Mouse (Mus musculus): ENCODE data around the gene Has1. TPM values are rescaled to one million over a fixed set of nuclear protein-coding genes. Genes with fewer than 3 reads are reported as not detected.
A peak's percentile ranks its signal among the peaks of the same experiment; 100 is the strongest.

Gene Has1
- polyA plus RNA-seq, 1 experiment from 2014 or later, result 2.2 TPM

- H3K27me3 ChIP-seq (ENCODE audit: insufficient read depth, low read length), result no peaks in the 10 kb centered on the region
These were observed 11.3 kb downstream of the Has1 start for GRCm38 (mm10) chr17:17843534-17844261.

GRCm38 (mm10) chr17:17840796-17841195, 14.2 kb downstream of the Has1 start:
- TF ChIP-seq CTCF (IDR thresholded peaks at IDR 0.05; ENCODE audit: low read depth), result no peak
- 89% methylated on average over 7 of the region's 7 CpGs for WGBS
- ATAC-seq (ENCODE audit: insufficient read depth) (no peak), DNase-seq (no peak)
- Histone ChIP-seq H3K4me3 (ENCODE audit: low read depth, low read length) (no peak overlapping the region), H3K9ac (no peak overlapping the region), H3K36me3 (ENCODE audit: insufficient read depth) (peaks cover 48% of the 10 kb centered on the region), H3K9me3 (ENCODE audit: low read depth, low read length) (no peaks in the 10 kb centered on the region), H3K27ac (ENCODE audit: low read depth) (no peak overlapping the region), H3K4me2 (no peak overlapping the region), H3K4me1 (ENCODE audit: insufficient read depth) (peaks cover 6% of the 10 kb centered on the region), H3K27me3 (ENCODE audit: insufficient read depth, low read length) (no peaks in the 10 kb centered on the region)

More at GRCm38 (mm10) chr17:17843534-17844261, 11.3 kb downstream of the Has1 start:
- Histone ChIP-seq H3K4me1 (ENCODE audit: insufficient read depth) (no peaks in the 10 kb centered on the region), H3K36me3 (ENCODE audit: insufficient read depth) (peaks cover 37% of the 10 kb centered on the region), H3K27ac (ENCODE audit: low read depth) (no peak overlapping the region), H3K4me2 (no peak overlapping the region), H3K9ac (no peak overlapping the region), H3K4me3 (ENCODE audit: low read depth, low read length) (no peak overlapping the region), H3K9me3 (ENCODE audit: low read depth, low read length) (no peaks in the 10 kb centered on the region)
- no peak for TF ChIP-seq CTCF (IDR thresholded peaks at IDR 0.05; ENCODE audit: low read depth)
- 66% methylated on average over 27 of the region's 27 CpGs for WGBS
- ATAC-seq (ENCODE audit: insufficient read depth) (peak; percentile 66), DNase-seq (no peak)

GRCm38 (mm10) chr17:17839276-17839675, 15.7 kb downstream of the Has1 start:
- H3K4me2 ChIP-seq, result no peak overlapping the region; the same call in 1 of the 2 replicates
- H3K27ac ChIP-seq (ENCODE audit: low read depth), result no peak overlapping the region
- DNase-seq (no peak), ATAC-seq (ENCODE audit: insufficient read depth) (no peak)
- 89% methylated on average over 2 of the region's 2 CpGs for WGBS
- no peak for TF ChIP-seq CTCF (IDR thresholded peaks at IDR 0.05; ENCODE audit: low read depth)
- H3K36me3 ChIP-seq (ENCODE audit: insufficient read depth), result peaks cover 56% of the 10 kb centered on the region
- no peak overlapping the region for H3K9ac ChIP-seq
- H3K4me1 ChIP-seq (ENCODE audit: insufficient read depth), result peaks cover 19% of the 10 kb centered on the region
- no peaks in the 10 kb centered on the region for H3K27me3 ChIP-seq (ENCODE audit: insufficient read depth, low read length)
- H3K9me3 ChIP-seq (ENCODE audit: low read depth, low read length), result no peaks in the 10 kb centered on the region
- H3K4me3 ChIP-seq (ENCODE audit: low read depth, low read length), result no peak overlapping the region

GRCm38 (mm10) chr17:17837919-17838701, 16.9 kb downstream of the Has1 start:
- ATAC-seq (ENCODE audit: insufficient read depth) (peak; percentile 96), DNase-seq (peak; percentile 96)
- under 1% methylated on average over 43 of the region's 43 CpGs for WGBS
- Histone ChIP-seq H3K9ac (peak overlapping the region; percentile 56), H3K27me3 (ENCODE audit: insufficient read depth, low read length) (no peaks in the 10 kb centered on the region), H3K4me2 (peak overlapping the region; percentile 67), H3K4me1 (ENCODE audit: insufficient read depth) (peaks cover 26% of the 10 kb centered on the region), H3K36me3 (ENCODE audit: insufficient read depth) (peaks cover 67% of the 10 kb centered on the region), H3K4me3 (ENCODE audit: low read depth, low read length) (peak overlapping the region; percentile 35), H3K27ac (ENCODE audit: low read depth) (peak overlapping the region; percentile 73), H3K9me3 (ENCODE audit: low read depth, low read length) (no peaks in the 10 kb centered on the region)
- TF ChIP-seq CTCF (IDR thresholded peaks at IDR 0.05; ENCODE audit: low read depth), result peak; percentile 81

- peak; percentile 17; the same call in 1 of the 2 replicates for TF ChIP-seq CTCF (IDR thresholded peaks at IDR 0.05; ENCODE audit: low read depth)
- Histone ChIP-seq H3K4me3 (ENCODE audit: low read depth, low read length) (peak overlapping the region; percentile 35), H3K4me2 (peak overlapping the region; percentile 67), H3K27ac (ENCODE audit: low read depth) (peak overlapping the region; percentile 73), H3K27me3 (ENCODE audit: insufficient read depth, low read length) (no peaks in the 10 kb centered on the region), H3K36me3 (ENCODE audit: insufficient read depth) (peaks cover 72% of the 10 kb centered on the region), H3K4me1 (ENCODE audit: insufficient read depth) (peaks cover 26% of the 10 kb centered on the region), H3K9ac (peak overlapping the region; percentile 13), H3K9me3 (ENCODE audit: low read depth, low read length) (no peaks in the 10 kb centered on the region)
- DNase-seq, result no peak
- peak; percentile 5; the same call in 1 of the 2 replicates for ATAC-seq (ENCODE audit: insufficient read depth)
- 7% methylated on average over 13 of the region's 13 CpGs for WGBS
These were observed 17.6 kb downstream of the Has1 start for GRCm38 (mm10) chr17:17837426-17837825.

- no peaks in the 10 kb centered on the region for H3K27me3 ChIP-seq (ENCODE audit: insufficient read depth, low read length)
- ATAC-seq (ENCODE audit: insufficient read depth) (no peak), DNase-seq (peak; percentile 31)
- TF ChIP-seq CTCF (IDR thresholded peaks at IDR 0.05; ENCODE audit: low read depth), result no peak
- 66% methylated on average over 5 of the region's 5 CpGs for WGBS
- no peak overlapping the region for H3K9ac ChIP-seq
- H3K4me2 ChIP-seq, result no peak overlapping the region
- H3K4me3 ChIP-seq (ENCODE audit: low read depth, low read length), result no peak overlapping the region
- H3K4me1 ChIP-seq (ENCODE audit: insufficient read depth), result peaks cover 30% of the 10 kb centered on the region
- H3K9me3 ChIP-seq (ENCODE audit: low read depth, low read length), result no peaks in the 10 kb centered on the region
- peaks cover 79% of the 10 kb centered on the region for H3K36me3 ChIP-seq (ENCODE audit: insufficient read depth)
- no peak overlapping the region for H3K27ac ChIP-seq (ENCODE audit: low read depth)
These were observed 18.9 kb downstream of the Has1 start for GRCm38 (mm10) chr17:17836101-17836500.

- peaks cover 42% of the 10 kb centered on the region for H3K4me1 ChIP-seq (ENCODE audit: insufficient read depth)
- H3K4me2 ChIP-seq, result peak overlapping the region; percentile 27; the same call in 1 of the 2 replicates
- no peak for TF ChIP-seq CTCF (IDR thresholded peaks at IDR 0.05; ENCODE audit: low read depth)
- ATAC-seq (ENCODE audit: insufficient read depth) (no peak), DNase-seq (peak; percentile 73)
- H3K36me3 ChIP-seq (ENCODE audit: insufficient read depth), result peaks cover 78% of the 10 kb centered on the region
- no peak overlapping the region for H3K4me3 ChIP-seq (ENCODE audit: low read depth, low read length)
- no peaks in the 10 kb centered on the region for H3K9me3 ChIP-seq (ENCODE audit: low read depth, low read length)
- no peaks in the 10 kb centered on the region for H3K27me3 ChIP-seq (ENCODE audit: insufficient read depth, low read length)
- no peak overlapping the region for H3K9ac ChIP-seq
- WGBS, result 0% methylated on average over 1 of the region's 1 CpGs
- H3K27ac ChIP-seq (ENCODE audit: low read depth), result peak overlapping the region; percentile 33; the same call in 1 of the 2 replicates
These were observed 20.1 kb downstream of the Has1 start for GRCm38 (mm10) chr17:17834896-17835295.

All from lung, embryonic 14.5 days (tissue).